Mouse (Mus musculus): Measurements from ENCODE around the gene Ckap5. TPM values are rescaled to one million over a fixed set of nuclear protein-coding genes. Genes with fewer than 3 reads are reported as not detected.

Gene Ckap5
- polyA plus RNA-seq, 1 experiment from 2014 or later, result 123 TPM

Other genes starting within 250 kb of the Ckap5 start
- 79.8 and 84.7 TPM in 2 replicates for gene 1110051M20Rik, start 82.1 kb upstream of the Ckap5 start, polyA plus RNA-seq (2014; fragmentation: Nextera tagmentation; extraction: Ambion mirVana)
- 5.2 and 6.3 TPM in 2 replicates for gene Lrp4, start 69.3 kb upstream of the Ckap5 start, polyA plus RNA-seq (2014; fragmentation: Nextera tagmentation; extraction: Ambion mirVana)
- 0.14 TPM in 1 of 2 replicates, not detected in the other for gene F2, start 109.7 kb downstream of the Ckap5 start, polyA plus RNA-seq (2014; fragmentation: Nextera tagmentation; extraction: Ambion mirVana)
- 3.9 and 7.3 TPM in 2 replicates for gene Zfp408, start 123.0 kb downstream of the Ckap5 start, polyA plus RNA-seq (2014; fragmentation: Nextera tagmentation; extraction: Ambion mirVana)
- 73.7 and 83.2 TPM in 2 replicates for gene Arhgap1, start 123.1 kb downstream of the Ckap5 start, polyA plus RNA-seq (2014; fragmentation: Nextera tagmentation; extraction: Ambion mirVana)
- 28.3 and 32.0 TPM in 2 replicates for gene Atg13, start 183.8 kb downstream of the Ckap5 start, polyA plus RNA-seq (2014; fragmentation: Nextera tagmentation; extraction: Ambion mirVana)
- 18.6 and 22.2 TPM in 2 replicates for gene Harbi1, start 184.1 kb downstream of the Ckap5 start, polyA plus RNA-seq (2014; fragmentation: Nextera tagmentation; extraction: Ambion mirVana)
- 16.8 and 18.3 TPM in 2 replicates for gene Ambra1, start 203.4 kb downstream of the Ckap5 start, polyA plus RNA-seq (2014; fragmentation: Nextera tagmentation; extraction: Ambion mirVana)